Mouse (Mus musculus) heart, embryonic 11.5 days (tissue): ENCODE measurements around the gene Ifna5. TPM values are rescaled to one million over a fixed set of nuclear protein-coding genes. Genes with fewer than 3 reads are reported as not detected.
"Not testable (repeated sequence)": the region's sequence is repeated elsewhere in the genome, so short reads cannot be mapped to it uniquely, and the experiment has no call there.

Experiments used
- ATAC-seq: fragments of 200-750 bp; cut with Nextera tagmentation; replicated peaks from 2 replicates; pipeline ENCODE4 v1.8.0; 2017; ENCODE audit warnings: moderate library complexity; ENCODE audit not compliant: insufficient number of reproducible peaks, low FRiP score, low TSS enrichment
- H3K27ac ChIP-seq: fragments of 300-500 bp; sonication (generic); 2 replicates; pipeline ENCODE4 v1.5.1; 2014; ENCODE audit warnings: mild to moderate bottlenecking, low read depth, low read length
- H3K27me3 ChIP-seq: fragments of 300-500 bp; sonication (generic); 2 replicates; pipeline ENCODE4 v1.6.1; 2014; ENCODE audit warnings: mild to moderate bottlenecking, low read length, mixed read lengths; ENCODE audit not compliant: control insufficient read depth, insufficient read depth
- H3K36me3 ChIP-seq: fragments of 300-500 bp; sonication (generic); 2 replicates; pipeline ENCODE4 v1.6.1; 2014; ENCODE audit warnings: mild to moderate bottlenecking, low read length, moderate library complexity, mixed read lengths; ENCODE audit not compliant: control insufficient read depth, insufficient read depth
- H3K4me1 ChIP-seq: fragments of 300-500 bp; sonication (generic); 2 replicates; pipeline ENCODE4 v1.6.1; 2014; ENCODE audit warnings: low read length; ENCODE audit not compliant: control insufficient read depth, insufficient read depth
- H3K4me2 ChIP-seq: fragments of 300-500 bp; sonication (generic); 2 replicates; pipeline ENCODE4 v1.6.1; 2014; ENCODE audit warnings: mild to moderate bottlenecking, moderate library complexity
- H3K4me3 ChIP-seq: fragments of 300-500 bp; sonication (generic); 2 replicates; pipeline ENCODE4 v1.5.1; 2014; ENCODE audit warnings: low read depth, low read length
- H3K9ac ChIP-seq: fragments of 300-500 bp; sonication (generic); 2 replicates; pipeline ENCODE4 v1.6.1; 2014; ENCODE audit warnings: mild to moderate bottlenecking, low read depth, low read length, moderate library complexity
- H3K9me3 ChIP-seq: fragments of 300-500 bp; sonication (generic); replicated peaks from 2 replicates; pipeline ENCODE4 v1.6.1; 2016; ENCODE audit warnings: low read length; ENCODE audit not compliant: control insufficient read depth
- WGBS: fragments of 180-500 bp; shearing (Covaris S2); extraction: QIAGEN DNeasy Blood & Tissue Kit; methylation state at CpG from one replicate; pipeline ENCODE4 v1.1.7; 2014; ENCODE audit not compliant: insufficient replicate concordance; 5-methylcytosine and 5-hydroxymethylcytosine counted together
- polyA plus RNA-seq: library from polyadenylated mRNA; unstranded; fragments of >200 nt; fragmentation: Nextera tagmentation; extraction: Ambion mirVana; gene quantifications from 2 replicates; pipeline ENCODE4 v1.2.1, GENCODE M21; 2014

The Ifna5 gene
- polyA plus RNA-seq, 1 experiment from 2014 or later, result not detected

GRCm38 (mm10) chr4:88805761-88806160 lies 29.6 kb upstream of the Ifna5 start:
- H3K9ac ChIP-seq, H3K27ac ChIP-seq, H3K9me3 ChIP-seq, H3K36me3 ChIP-seq, H3K4me3 ChIP-seq, H3K4me1 ChIP-seq, H3K27me3 ChIP-seq, ATAC-seq: not testable (repeated sequence)
- WGBS, result 1% methylated on average over 10 of the region's 34 CpGs
- peak overlapping the region; percentile 32; the same call in 1 of the 2 replicates for H3K4me2 ChIP-seq

DNA sequence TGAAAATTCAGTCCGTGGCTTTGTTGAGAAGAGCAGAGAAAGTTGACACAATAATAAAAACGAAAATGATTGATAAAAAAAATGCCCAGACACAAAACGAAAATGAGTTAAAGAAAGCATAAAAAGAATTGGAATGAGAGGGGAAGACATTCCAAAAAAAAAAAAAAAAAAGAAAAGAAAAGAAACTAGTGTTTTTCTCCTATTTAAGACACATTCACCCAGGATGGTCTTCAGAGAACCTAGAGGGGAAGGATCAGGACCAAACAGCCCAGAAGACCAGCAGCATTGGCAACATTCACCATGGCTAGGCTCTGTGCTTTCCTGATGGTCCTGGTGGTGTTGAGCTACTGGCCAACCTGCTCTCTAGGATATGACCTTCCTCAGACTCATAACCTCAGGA lies 19.4 kb upstream of the Ifna5 start, which contains the start of gene Ifna7:
Ifna7 (plus strand) TSS at position 301 of the 400 bp plus-strand sequence.
- no peaks in the 10 kb centered on the region for H3K4me1 ChIP-seq
- H3K4me3 ChIP-seq, result no peak within 1 kb of the TSS
- no peaks in the 10 kb centered on the region for H3K27me3 ChIP-seq
- no peaks in the 10 kb centered on the region for H3K36me3 ChIP-seq
- H3K4me2 ChIP-seq, result no peak within 1 kb of the TSS
- H3K9ac ChIP-seq, result no peak within 1 kb of the TSS
- H3K27ac ChIP-seq, result no peak within 1 kb of the TSS
- whole genome bisulfite sequencing, result 52% methylated on average over 3 of the region's 3 CpGs
- no peak for ATAC-seq
- no peaks in the 10 kb centered on the region for H3K9me3 ChIP-seq

- WGBS, result 72% methylated on average over 1 of the region's 1 CpGs
- Histone ChIP-seq H3K36me3 (no peaks in the 10 kb centered on the region), H3K9me3 (no peaks in the 10 kb centered on the region), H3K27me3 (no peaks in the 10 kb centered on the region), H3K9ac (no peak within 1 kb of the TSS), H3K4me2 (no peak within 1 kb of the TSS), H3K4me1 (no peaks in the 10 kb centered on the region), H3K4me3 (no peak within 1 kb of the TSS), H3K27ac (no peak within 1 kb of the TSS)
- ATAC-seq, result no peak
These were observed 15.7 kb upstream of the Ifna5 start, which contains the start of gene Ifna11 for GRCm38 (mm10) chr4:88819659-88820058. Gene Ifna11 (plus strand): TSS chr4:88819959.

DNA sequence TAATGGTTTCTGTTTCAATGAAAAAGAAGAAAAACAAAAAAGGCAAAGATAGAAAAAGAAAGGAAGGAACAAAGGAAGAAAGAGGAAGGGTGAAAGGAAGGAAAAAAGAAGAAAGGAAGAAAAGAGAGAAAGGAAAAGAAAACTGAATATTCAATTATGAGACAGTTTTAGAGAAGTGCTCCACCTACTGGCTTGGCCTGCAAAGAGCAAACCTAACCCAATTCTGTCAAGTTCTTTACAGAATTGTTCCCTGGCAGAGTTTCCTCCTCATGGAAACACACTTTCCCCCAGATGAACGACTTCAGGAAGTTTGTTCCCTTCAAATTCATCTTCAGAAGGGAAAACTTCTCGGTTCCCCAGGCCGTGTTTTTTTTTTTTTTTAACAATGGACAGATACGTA lies 12.3 kb upstream of the Ifna5 start:
- Histone ChIP-seq H3K27me3 (no peaks in the 10 kb centered on the region), H3K36me3 (no peaks in the 10 kb centered on the region), H3K9me3 (no peaks in the 10 kb centered on the region), H3K4me2 (no peak overlapping the region), H3K4me1 (no peaks in the 10 kb centered on the region), H3K27ac (no peak overlapping the region), H3K9ac (no peak overlapping the region), H3K4me3 (no peak overlapping the region)
- WGBS, result 22% methylated on average over 4 of the region's 4 CpGs
- ATAC-seq, result no peak

DNA sequence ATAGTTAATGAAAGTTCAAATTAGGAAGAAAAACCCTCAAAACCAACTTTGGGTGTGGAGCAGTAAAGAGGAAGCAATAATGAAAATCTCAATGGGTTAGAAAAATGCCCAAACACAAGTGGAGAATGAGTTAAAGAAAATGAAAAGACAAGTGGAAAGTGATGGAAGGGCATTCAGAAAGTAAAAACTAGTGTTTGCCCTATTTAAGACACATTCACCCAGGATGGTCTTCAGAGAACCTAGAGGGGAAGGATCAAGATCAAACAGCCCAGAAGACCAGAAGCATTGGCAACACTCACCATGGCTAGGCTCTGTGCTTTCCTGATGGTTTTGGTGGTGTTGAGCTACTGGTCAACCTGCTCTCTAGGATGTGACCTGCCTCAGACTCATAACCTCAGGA lies 8.2 kb upstream of the Ifna5 start, which contains the start of gene Ifna6:
Ifna6 (plus strand) TSS at position 301 of the 400 bp plus-strand sequence.
- H3K9ac ChIP-seq, H3K27me3 ChIP-seq, H3K4me3 ChIP-seq, H3K4me1 ChIP-seq, H3K9me3 ChIP-seq, H3K27ac ChIP-seq, ATAC-seq, H3K36me3 ChIP-seq, H3K4me2 ChIP-seq: not testable (repeated sequence)

- no peaks in the 10 kb centered on the region for H3K27me3 ChIP-seq
- H3K36me3 ChIP-seq, result no peaks in the 10 kb centered on the region
- no peak overlapping the region for H3K9ac ChIP-seq
- ATAC-seq, result no peak
- H3K4me2 ChIP-seq, result no peak overlapping the region
- no peaks in the 10 kb centered on the region for H3K9me3 ChIP-seq
- H3K4me1 ChIP-seq, result no peaks in the 10 kb centered on the region
- 25% methylated on average over 4 of the region's 4 CpGs for WGBS
- H3K27ac ChIP-seq, result no peak overlapping the region
- H3K4me3 ChIP-seq, result no peak overlapping the region
These were observed 4.8 kb upstream of the Ifna5 start for GRCm38 (mm10) chr4:88830523-88830922.

- Histone ChIP-seq H3K4me3 (no peak overlapping the region), H3K4me2 (no peak overlapping the region), H3K27ac (no peak overlapping the region), H3K9ac (no peak overlapping the region), H3K36me3 (no peaks in the 10 kb centered on the region), H3K27me3 (no peaks in the 10 kb centered on the region), H3K4me1 (no peaks in the 10 kb centered on the region), H3K9me3 (no peaks in the 10 kb centered on the region)
- ATAC-seq, result no peak
- 35% methylated on average over 3 of the region's 3 CpGs for WGBS
These were observed 3.5 kb downstream of the Ifna5 start for GRCm38 (mm10) chr4:88838828-88839227.

GRCm38 (mm10) chr4:88840058-88840457 lies 4.7 kb downstream of the Ifna5 start:
- H3K4me3 ChIP-seq, result no peak overlapping the region
- no peak for ATAC-seq
- no peak overlapping the region for H3K27ac ChIP-seq
- H3K9me3 ChIP-seq, result no peaks in the 10 kb centered on the region
- H3K9ac ChIP-seq, result no peak overlapping the region
- no peaks in the 10 kb centered on the region for H3K36me3 ChIP-seq
- WGBS, result 67% methylated on average over 3 of the region's 3 CpGs
- no peaks in the 10 kb centered on the region for H3K4me1 ChIP-seq
- H3K4me2 ChIP-seq, result no peak overlapping the region
- H3K27me3 ChIP-seq, result no peaks in the 10 kb centered on the region

DNA sequence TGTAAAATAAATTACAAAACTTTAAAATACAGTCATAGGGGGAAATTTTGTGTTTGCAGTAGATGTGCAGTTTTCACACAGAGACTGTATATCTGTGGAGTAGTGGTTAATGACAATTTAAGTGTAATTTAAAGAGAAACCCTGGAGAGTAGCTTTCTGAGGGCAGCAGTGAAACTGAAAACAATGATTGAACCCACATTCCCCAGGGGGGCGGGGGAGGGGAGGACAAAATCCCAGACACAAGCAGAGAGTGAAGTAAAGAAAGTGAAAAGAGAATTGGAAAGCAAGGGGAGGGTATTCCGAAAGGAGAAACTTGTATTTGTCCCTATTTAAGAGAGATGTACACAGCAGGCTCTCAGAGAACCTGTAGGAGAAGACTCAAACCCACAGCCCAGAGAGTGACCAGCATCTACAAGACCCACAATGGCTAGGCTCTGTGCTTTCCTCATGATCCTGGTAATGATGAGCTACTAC lies 6.2 kb downstream of the Ifna5 start, which contains the start of gene Ifna4:
Ifna4 (plus strand) TSS at position 424 of the 474 bp plus-strand sequence.
- ATAC-seq, result no peak
- Histone ChIP-seq H3K4me2 (no peak within 1 kb of the TSS), H3K27me3 (no peaks in the 10 kb centered on the region), H3K4me1 (no peaks in the 10 kb centered on the region), H3K9me3 (no peaks in the 10 kb centered on the region), H3K27ac (no peak within 1 kb of the TSS), H3K9ac (no peak within 1 kb of the TSS), H3K4me3 (no peak within 1 kb of the TSS), H3K36me3 (no peaks in the 10 kb centered on the region)
- WGBS, result 43% methylated on average over 2 of the region's 2 CpGs
